Mouse (Mus musculus): Measurements from ENCODE around the gene Mdk.

GRCm38 (mm10) chr2:91899141-91899540 lies 33.0 kb downstream of the Mdk start:
- no peak for TF ChIP-seq MYOG (IDR thresholded peaks at IDR 0.05; ENCODE audit: control insufficient read depth in 1 of 3, insufficient read depth in 1 of 3, insufficient read length in 2 of 3, low read depth in 2 of 3)
- no peak for TF ChIP-seq REST (IDR thresholded peaks at IDR 0.05; ENCODE audit: insufficient read depth, insufficient read length)
- TF ChIP-seq CEBPB (IDR thresholded peaks at IDR 0.05; ENCODE audit: insufficient read depth, poor library complexity, severe bottlenecking): no peak
- TF ChIP-seq MAX (IDR thresholded peaks at IDR 0.05; ENCODE audit: low read depth): no peak
- TF ChIP-seq POLR2A (IDR thresholded peaks at IDR 0.05; ENCODE audit: insufficient read length, low read depth): no peak
- TF ChIP-seq E2F4 (IDR thresholded peaks at IDR 0.05; ENCODE audit: insufficient read depth): no peak
- no peak for TF ChIP-seq USF1 (IDR thresholded peaks at IDR 0.05; ENCODE audit: low read depth)
- TF ChIP-seq MYOD1 (IDR thresholded peaks at IDR 0.05; ENCODE audit: control insufficient read depth in 1 of 3, insufficient read length in 2 of 3, low read depth in 2 of 3): no peak
- TF ChIP-seq TCF3 (IDR thresholded peaks at IDR 0.05; ENCODE audit: insufficient read length, low read depth): no peak
- no peak for TF ChIP-seq POLR2AphosphoS2 (IDR thresholded peaks at IDR 0.05; ENCODE audit: insufficient read length, low read depth)
- TF ChIP-seq SRF (IDR thresholded peaks at IDR 0.05; ENCODE audit: control insufficient read depth, insufficient read length, low read depth): no peak
- TF ChIP-seq TCF12 (IDR thresholded peaks at IDR 0.05; ENCODE audit: insufficient read depth, poor library complexity, severe bottlenecking): no peak

Data from myocyte (in vitro differentiated cells).